Mouse (Mus musculus): Measurements from ENCODE around the gene Ism2.
"Not testable (repeated sequence)": the region's sequence is repeated elsewhere in the genome, so short reads cannot be mapped to it uniquely, and the experiment has no call there.

The Ism2 gene

DNA sequence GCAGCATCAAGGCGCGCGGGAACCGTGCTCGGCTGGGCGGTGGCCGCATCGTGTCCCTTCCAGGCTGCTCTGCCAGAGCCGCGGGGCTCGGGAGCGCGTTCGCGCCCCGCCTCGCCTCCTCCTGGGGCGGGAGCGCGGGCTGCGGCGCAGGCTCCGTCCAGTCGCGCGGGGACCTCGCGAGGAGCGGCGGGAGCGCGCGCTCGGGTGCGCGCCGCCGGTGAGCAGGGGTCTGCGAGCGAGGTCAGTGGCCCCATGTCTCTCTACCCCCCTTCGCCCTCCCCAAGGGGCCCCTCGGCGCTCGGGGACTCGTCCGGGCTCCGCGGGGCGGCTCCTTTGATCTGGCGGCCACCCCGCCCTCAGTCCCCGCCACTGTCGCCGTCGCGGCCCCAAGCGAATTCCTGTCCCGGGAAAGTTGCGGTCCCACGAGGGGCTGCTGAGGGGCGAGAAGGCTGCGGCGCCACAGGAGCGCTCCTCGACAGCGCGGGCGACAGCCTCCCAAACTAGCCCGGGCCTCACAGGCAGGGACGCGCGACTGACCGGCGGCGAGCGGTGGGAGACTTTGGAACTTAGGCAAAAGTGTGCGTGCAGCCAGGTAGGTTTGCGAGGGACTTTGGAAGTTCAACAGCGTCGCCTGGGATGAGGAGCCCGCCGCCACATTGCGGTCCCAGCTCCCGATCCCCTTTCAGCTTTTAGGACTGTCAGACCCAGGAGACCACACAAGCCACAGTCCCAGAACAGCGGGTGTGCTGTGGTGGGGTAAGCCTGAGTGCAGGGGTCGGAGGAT, at the start of gene Ism2:
Gene Ism2 (minus strand): TSS at position 49 of the 784 bp plus-strand sequence.
- DNase-seq = peak; percentile 19

DNA sequence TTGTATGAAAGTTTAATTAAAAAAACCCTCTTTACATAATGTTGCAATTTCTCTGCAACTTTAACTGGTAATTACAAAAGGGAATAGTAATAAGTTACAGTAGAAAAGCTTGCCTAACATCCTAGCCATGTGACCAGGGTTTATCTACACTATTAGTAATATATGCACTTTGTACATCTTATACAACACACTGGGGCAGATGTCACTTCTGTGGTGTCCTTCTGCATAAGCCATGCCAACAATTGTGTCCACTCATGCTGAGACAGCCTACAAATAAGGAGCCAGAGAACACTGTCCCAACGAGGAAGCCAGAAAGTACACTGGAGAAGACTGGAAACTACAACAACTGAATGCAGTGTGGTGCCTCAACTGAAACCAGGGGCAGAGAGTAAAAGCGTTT, 48.5 kb upstream of the Ism2 start:
- DNase-seq = no peak

DNA sequence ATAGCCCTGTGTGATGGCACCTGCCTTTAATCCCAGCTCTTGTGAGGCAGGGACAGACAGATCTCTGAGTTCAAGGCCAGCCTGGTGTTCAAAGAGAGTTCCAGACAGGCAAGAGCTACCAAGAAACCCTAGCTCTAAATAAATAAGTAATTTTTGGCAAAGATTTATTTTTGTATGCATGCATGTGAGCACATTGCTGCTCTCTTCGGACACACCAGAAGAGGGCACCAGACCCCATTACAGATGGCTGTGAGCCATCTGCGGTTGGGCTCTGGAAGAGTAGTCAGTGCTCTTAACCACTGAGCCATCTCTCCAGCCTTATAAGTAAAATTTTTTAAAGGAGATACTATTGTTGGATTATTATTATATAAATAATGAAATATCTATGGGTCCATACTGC, 48.0 kb upstream of the Ism2 start:
- DNase-seq = no peak

DNA sequence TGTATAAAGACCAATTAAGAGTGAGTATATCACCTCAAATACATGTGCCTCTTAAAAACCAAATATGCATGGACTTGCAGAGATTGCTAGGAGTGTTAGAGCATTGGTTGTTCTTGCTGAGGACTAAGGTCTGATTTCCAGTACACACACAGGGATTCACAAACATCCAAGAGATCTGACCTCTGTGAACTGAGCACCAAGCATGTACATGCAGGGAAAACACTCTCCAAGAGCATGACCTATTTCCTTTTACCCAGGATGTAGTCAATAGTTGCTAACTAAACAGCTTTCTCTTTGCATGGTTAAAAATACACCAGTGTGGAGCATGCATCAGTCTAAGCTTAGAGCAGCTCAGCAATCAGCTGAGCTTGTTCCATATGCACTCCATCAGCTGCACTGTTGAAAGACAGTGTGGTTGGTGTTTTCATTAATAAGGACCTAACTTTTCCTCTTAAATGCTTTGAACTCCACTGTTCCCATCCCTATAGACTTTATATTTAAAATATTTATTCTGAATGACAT, 43.6 kb upstream of the Ism2 start:
- no peak for DNase-seq

DNA sequence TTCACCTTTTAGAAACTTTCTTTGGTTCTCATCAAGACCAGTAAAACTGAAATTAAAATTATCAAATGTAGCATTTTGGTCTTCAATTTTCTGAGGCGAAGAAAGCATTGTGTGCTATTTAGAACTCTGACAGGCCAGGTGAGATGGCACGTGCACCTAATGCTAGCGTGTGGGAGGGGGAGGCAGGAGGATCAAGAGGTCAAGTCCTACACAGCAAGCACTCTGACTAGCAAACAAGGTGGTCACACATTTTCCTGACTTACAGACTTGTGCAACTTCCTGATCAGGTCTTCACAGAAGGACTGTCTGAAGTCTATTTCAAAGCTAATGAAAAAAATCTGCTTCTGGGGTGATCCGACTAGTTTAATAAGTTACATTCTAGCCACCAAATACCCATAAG, 38.6 kb upstream of the Ism2 start:
- DNase-seq = no peak

DNA sequence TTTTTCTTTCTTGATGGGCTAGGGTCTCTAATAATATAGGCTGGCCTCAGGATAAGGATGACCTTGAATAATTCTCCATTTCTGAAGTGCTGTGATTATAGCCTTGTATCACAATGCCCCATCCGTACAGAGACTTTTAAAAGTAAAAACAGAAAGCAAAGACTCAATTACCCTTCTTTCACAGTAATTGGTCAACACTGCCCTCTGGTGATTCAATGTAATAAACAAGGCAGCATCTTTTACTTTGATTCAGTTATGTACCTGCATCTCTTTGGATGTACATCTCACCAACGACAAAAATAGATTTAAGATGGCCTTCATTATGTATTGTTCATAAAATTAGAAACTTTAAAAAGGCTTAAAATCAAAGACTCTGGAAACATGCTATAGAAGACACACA, 35.4 kb upstream of the Ism2 start:
- DNase-seq = no peak

DNA sequence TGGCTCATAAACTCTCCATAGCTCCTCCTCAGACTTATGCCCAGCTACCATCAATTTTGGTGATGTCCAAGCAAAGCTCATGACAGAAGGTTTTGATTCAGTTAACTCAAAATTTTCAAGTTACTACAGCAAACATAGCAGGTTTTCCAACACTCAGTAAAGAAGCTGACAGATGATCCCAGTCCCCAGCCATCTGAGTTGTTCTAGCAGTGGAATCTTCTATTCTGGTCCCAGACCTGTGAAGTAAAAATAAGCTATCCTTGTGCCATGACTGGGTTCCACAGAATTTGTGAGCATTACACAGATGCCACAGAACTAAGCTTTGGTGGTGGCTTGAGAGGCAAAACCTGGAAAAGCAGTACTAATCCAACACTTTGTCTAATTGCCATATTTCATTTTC, 34.3 kb upstream of the Ism2 start:
- DNase-seq = no peak

DNA sequence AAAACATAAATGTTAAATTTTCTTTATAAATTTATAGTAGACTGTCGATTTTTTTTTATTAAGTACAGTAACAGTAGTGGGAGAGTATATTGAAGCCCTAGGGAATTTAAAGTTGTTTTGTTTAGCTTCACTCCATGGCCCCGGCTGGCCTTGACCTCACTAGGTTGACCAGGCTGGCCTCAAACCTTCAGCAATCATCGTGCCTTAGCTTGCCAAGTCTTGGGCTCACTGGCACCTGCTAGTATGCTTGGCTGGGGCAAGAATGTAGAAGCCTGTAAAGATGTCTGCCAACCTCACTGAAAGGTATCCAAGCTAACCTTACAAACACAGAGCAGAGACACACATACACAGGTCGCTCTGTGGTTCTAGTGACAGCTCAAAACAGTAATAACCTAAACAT, 33.0 kb upstream of the Ism2 start:
- no peak for DNase-seq

DNA sequence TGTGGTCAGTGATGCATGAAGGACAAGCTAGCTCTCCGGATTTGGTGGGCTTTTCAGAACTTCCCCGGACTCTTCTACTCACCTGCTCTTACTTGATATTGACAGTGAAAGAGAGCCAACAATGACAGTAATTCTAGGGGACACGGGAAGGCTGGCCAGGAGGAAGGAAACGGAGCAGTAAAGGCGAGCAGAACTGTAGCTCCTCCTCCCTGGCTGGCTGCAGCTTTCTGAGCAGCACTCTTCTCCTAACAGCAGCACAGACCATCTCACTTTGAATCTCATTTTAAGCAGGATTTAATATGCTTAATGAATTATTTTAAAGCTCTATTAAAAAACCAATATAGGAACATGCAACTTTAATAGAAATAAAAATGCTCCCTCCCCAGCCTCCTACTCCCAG, 32.4 kb upstream of the Ism2 start:
- no peak for DNase-seq

DNA sequence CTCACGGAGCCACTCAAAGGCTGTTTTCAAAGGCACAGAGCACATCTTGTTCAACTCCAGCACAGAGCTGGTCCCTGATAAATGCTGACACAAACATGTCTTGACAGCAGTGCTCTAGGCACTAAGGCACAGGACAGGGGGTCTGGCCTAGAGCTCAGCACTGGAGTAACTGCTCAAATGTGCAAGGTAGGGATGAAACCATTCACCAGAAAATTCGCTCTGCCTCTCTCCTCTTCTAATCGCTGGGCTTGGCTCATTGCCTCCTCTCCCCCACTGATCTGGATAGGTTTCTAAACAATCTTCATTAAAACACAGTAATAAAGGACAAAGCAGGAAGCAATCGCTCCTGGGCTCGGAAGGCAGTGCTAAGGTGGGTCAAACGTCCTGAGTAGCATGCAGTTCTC, 31.6 kb upstream of the Ism2 start:
- DNase-seq = no peak

DNA sequence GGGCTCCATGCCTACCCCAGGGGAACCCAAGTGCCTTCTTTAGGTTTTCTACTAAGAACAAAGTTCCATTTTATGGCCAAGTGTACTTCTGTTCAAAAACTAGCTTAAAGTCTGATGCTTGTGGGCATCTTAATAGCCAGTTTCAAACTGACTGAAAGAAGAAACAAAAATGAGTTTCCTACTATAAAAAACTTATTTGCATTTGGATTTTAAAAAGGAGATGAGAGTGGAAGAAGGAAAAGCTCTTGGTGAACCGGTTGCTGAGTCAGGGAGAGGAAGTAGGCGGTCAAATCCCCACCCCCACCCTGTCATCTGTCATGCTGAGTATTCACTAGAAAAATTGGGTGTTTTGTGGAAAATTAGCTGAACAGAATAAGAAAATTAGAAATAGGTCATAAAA, 30.7 kb upstream of the Ism2 start:
- no peak for DNase-seq

DNA sequence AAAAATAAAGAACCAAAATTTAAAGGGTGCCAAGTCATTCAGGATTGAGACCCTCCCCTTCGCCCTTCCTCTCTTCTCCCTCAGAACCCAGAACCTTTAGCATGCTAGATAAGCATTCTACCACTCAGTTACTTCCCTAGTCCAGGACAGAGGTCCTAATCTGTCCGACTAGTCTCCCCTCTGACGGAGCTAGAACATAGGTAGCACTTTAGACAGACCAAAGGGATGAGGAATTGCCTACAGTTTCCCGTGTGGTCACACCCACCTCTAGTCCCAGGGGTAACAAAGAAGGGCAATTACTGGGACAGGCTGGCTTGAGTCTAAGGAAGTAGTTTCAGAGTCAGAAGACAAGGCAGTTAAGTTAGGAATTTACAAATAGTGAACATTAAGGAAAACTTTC, 28.5 kb upstream of the Ism2 start:
- no peak for DNase-seq

DNA sequence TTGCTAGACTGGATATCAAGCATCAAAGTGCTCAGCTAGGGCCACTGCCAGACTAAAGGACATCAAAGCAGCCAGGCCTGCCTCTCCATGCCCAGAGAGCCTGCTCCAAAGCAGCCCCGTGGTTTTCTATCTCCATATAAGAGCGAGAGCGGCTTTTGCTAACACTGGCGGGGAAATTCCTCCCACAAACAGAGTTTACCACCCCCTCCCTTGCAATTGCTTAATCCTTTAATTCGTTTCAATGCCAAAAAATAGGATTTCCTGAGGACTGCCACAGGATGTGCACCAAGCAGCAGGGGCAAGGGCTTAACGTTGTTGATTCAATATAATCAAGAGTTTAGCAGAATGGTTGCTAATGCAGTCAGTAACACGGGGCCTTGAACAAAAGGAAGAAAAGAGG, 28.1 kb upstream of the Ism2 start:
- no peak for DNase-seq

DNA sequence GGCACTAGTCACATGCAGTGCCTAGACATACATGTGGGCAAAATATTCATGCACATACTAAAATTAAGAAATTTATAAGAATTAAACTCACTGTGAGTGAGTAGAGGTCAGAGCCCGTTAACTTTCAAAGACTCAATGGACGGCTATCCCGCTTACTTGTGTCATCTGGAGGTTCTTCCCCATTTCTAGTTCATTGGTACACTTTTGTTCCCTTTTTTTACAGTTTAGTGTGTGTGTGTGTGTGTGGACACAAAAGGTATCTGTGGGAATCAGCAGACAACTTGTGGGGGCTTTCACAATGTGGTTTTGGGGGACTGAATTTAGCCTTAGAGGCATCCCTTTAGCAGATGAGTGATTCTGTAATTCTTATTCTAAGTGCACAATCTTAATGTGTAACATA, 25.9 kb upstream of the Ism2 start:
- DNase-seq = no peak

DNA sequence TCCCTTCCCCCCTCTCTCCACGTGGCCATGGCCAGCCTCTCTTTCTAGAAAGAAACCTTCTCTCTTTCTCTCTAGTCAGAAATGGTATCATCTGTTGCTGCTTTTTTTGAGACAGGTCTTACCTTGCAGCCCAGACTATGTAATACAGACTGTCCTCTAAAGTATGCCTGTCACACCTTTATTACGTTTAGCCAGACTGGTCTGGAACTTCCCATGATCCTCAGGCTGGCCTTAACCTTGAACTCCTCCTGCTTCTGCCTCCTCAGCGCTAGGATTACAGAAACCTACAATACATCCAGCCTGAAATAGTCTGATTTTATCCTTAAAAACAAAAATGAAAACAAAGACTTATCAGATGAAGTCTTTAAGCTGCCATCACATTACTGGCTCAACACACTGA, 19.7 kb upstream of the Ism2 start:
- DNase-seq = no peak

DNA sequence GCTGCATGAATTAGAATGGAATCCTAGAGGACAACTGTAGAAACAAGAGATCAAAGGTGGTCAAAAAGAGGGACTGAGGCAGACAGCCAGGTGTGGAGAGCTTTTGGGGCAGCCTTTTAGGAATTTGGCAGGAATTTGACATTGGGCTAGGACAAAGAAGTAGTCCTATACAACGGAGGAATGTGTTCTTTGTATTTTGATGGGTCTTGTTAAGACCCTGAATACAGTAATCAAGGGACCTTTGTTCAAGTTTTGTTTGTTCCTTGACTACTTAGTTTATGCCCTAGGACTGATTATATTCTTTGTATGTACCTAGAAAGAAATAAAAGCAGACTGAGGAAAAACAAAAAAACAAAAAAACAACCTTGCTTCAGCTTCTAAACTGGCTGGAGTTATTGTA, 18.4 kb upstream of the Ism2 start:
- no peak for DNase-seq

DNA sequence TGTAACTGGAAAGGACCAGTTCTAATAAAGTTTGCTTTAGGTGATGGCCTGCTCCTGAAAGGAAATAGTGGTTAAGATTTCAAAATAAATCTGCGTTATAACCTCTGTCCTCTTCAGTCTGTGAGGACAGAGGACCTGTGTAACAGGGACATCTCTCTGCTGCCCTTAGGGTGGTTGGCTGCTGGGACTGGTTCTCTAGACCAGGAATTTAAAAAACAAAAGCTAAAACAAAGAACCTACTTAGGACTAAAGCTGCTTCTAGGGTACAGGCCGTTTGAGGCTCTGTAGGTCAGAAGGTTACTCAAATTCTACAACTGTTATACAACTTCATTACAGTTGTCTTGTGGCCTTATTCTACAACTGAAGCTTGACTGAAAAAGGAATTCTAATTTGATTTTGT, 13.6 kb upstream of the Ism2 start:
- no peak for DNase-seq

DNA sequence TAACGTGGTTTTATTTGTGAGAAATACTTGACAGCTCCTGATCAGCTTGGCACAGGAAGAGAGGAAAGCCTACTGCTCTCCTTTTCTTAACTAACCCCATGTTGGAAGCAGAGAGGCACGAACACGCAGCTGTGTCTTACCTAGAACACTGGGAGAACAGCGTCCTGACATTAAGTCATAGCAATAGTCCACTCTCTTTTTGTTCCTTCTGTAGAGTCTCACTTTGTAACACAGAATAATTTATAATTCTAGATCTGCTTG, 7.0 kb upstream of the Ism2 start:
- not testable (repeated sequence) for DNase-seq

DNA sequence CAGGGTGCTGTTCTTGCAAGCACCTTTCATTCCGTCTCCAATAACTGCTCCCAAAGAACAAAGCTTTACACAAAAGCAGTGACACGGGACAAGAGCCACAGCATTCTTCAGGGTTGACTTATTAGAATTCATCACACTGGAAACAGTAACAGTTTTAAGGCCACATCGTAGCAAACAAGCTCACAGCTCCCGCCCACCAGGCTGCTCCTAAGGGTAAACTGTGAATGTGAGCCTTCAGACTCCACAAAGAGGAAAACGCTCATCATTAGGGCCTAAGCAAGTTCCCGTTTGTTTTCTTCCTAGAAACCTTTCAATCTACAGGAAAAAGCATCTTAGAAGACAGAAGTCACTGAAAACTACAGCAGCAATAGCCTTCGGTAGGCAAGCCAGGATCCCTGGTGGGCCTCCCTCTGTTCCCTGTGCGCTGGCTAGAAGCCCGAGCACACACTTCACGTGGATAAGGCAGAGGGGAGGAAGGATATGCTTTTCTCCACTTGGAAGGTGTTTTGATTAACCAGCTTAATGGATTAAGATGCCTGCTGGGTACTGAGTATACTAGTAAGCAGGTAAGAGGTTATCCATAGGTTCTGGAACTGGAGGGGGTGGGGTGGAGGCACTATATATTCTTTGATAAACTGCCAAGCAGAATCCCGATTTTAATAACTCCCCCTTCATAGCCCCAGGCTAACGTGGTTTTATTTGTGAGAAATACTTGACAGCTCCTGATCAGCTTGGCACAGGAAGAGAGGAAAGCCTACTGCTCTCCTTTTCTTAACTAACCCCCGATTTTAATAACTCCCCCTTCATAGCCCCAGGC, 6.5 kb upstream of the Ism2 start:
- DNase-seq = no peak

DNA sequence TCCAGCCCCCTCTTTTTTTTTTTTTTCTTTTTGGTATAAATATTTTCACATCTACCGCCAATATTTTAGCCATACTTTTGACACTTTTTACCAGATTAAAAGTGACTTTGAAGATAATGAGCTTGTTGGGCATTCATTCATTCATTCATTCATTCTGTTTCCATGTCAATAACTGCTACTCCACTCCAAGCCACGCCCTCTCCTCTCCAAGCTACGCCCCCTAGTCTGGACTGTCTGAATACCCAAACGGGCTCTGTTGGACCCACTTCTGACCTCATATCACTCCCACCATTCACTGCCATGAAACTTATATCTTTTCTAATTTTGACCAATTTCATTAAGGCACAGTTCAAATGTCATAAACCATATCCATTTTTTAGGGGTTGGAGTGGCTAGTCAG, 1.7 kb upstream of the Ism2 start:
- DNase-seq = no peak

DNA sequence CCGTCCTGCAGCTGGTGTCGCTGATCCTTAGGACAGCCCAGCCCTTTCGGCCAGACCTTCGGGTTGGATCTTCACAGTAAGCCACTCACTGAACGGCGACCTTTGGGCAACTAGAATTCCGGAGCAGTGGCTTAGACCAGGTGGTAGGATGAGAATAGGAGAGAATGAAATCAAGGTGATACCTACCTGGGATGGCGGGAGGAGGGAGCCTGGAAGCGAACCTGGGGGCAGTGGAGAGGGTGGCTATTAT, 861 bp upstream of the Ism2 start:
- no peak for DNase-seq

DNA sequence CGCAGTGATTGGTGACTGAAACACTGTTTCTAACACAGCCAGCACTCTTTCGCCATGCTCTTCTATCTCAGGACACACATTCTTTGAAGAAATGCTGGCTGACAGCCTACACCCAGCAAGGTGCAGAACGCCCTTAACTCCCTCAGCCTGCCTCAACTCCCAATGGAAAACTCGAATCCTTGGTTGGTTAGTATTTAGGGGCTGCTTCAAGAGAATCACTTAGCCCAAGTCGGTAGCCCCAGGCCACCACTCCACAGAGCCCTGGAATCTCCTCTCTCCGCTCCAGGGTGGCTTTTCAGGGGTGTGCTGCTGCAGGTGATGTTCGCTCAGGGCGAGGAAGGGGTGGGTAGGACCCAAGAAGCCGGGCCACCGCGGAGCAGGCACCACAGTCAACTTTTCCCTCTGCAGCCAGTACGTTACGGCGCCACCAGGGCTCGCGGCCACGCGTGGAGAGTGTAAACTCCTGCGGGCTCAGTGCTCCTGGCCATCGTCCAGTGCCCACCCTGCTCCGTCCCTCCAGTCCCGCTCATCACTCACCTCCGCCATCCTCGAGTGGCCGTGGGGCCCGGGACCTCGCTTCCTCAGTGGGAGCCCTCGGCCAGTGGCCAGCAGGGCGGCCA, 358 bp downstream of the Ism2 start:
- peak; percentile 29 for DNase-seq

DNA sequence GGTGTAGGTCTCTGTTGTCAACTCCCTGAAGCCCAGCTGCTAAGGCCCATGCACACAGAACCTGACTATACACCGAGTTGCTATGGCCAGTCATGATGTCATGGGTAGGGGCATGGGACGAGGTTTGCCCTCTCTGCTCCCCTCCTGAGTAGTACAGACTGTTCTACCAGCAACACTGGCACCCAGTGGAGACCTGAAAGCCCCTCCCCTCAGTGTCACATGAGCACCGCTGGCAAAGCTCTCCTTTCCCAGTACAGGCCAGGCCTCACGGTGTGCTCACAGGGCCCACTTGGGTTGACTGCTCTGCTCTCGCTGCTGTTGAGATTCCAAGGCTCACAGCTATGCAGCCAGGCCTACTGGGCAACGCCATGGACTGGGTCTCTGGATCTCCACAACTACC, 5.6 kb downstream of the Ism2 start:
- no peak for DNase-seq

DNA sequence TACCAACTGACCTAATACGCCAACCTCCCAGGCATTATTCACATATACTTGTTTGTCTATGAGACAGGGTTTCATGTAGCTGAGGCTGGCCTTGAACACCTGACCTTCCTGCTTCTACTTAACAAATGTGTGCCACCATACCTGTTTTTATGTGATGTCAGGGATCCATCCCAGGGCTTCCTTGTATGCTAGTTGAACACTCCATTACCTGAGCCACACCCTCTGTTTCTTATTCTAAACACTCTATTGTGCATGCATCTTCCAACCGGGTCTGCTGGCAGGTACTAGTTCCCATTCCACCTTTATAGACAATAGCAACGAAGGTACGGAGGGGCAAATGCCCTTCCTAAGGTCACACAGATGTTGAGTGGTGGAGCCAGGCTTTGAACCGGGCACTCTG, 10.4 kb downstream of the Ism2 start:
- no peak for DNase-seq

DNA sequence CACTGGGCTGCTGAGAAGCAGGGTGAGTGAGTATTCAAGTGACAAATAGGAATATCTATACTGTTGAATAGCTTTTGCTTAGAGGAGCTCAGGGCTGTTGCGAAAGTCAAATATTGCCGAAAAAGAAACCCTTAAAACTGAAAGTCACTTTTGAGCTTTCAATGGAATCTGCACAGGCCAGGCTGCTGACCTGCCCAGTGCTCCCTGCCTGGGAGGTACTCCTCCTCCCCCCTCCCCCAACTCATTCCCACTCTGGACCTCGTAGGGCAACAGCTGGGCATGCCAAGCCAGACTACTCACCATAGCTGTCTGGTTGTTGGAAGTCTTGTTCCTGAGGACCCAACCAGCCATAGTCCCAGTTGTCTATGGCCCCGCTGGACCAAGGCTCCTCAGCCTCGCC, 14.8 kb downstream of the Ism2 start:
- DNase-seq = no peak
